Mouse (Mus musculus) adrenal gland, adult 10 weeks (tissue): Measurements from ENCODE around the gene Fam118b. TPM values are rescaled to one million over a fixed set of nuclear protein-coding genes. Genes with fewer than 3 reads are reported as not detected.

Source experiments
- polyA plus RNA-seq: library from polyadenylated mRNA; stranded (reverse); fragments of 350-450 nt; fragmentation: Illumina TruSeq; extraction: RNeasy Lipid Tissue Mini Kit (QIAGEN cat#74804); gene quantifications from one replicate; pipeline ENCODE4 v1.2.3, GENCODE M21; 2014; ENCODE audit warnings: low read depth, low replicate concordance

Gene Fam118b
- polyA plus RNA-seq: 12.3 TPM

DNA sequence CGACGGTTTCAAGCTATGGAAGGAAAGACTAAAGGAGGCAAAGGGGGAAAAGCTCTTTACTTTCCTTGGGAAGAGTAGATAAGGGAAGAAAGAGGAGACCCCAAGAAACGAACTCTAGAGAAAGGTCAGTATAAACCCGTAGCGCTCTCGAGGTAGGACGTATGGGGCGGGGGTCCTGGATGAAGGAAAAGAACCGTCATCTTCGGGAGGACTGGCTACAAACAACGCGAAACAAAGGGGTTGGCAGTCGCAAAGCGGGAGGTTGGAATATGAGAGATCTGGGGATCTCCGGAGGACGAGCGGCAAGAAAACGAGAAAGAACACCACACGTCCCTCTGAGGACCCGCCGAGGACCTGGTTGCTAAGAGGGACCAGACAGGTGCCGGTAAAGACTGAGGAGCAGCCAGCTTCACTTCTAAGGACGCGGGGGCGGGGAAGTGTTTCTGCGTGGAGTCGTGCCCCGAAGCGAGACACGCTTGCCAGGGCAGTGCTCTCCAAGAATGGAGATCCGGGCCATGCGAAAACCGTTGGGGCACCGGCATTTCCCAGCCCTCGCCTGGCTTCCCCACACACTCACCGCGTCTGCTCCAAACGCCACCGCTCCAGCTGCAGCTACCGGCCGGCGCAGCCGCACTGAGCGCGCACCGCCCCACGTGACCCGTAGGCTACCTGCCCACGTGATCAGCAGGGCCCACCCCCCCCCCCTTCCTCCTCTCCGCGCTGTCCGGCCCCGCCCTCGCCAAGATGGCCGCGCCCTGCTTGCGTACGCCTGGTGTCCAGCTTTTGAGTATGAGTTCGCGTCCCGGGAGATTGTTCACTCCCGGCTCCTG is at the start of gene Fam118b, which contains the start of gene Rpusd4:
Gene Fam118b (minus strand): TSS at position 660 of the 830 bp plus-strand sequence.
Gene Rpusd4 (plus strand): TSS at position 720 of the 830 bp plus-strand sequence.

GRCm38 (mm10) chr9:35210542-35211474 is 56.8 kb downstream of the Fam118b start, which contains the start of gene Foxred1:
Gene Foxred1, minus strand, starts transcription at chr9:35211055.

GRCm38 (mm10) chr9:35199772-35200471 is 67.7 kb downstream of the Fam118b start, which contains the start of the genes Srpr and Tirap:
Gene Srpr, plus strand, starts transcription at chr9:35200175.
Gene Tirap, minus strand, starts transcription at chr9:35200291.

DNA sequence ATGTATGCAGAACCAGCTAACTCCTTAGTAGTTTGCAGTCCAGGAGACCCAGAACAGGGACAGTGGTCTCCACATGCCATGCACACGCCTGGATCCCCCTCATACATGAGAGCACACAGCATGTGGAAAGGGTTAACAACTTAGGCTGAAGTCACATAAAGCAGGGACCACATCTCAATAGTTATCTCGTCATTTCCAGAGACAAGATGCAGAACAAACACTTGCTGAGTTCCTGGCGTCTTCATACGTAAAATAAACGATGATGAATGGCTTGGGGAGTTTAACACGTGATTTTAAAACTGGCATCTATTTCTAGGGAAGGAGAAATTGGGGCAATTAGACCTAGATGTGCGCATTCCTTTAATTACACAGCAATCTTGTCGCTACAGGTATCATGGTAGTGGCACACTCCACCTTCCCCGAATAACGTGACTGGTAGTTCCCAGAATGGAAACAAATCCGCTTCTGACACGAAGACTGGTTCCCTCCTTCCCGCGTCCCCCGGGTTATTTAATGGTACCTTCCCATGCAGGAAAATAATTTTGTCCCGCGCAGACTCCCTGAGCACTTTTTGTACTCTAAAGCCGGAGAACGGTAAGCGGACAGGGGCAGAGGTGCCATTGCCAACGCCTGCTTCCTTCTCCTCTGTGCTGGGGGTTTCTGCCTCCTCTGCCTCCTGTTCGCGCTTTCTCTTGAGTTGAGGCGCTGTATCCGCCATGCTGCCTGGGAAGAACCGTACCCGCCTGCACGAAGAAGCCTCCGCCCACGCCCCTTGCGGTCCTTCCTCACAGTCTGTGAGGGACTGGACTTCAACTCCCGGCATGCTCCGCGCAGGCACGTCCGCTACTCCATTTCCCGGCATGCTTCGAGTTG is 92.1 kb downstream of the Fam118b start, which contains the start of gene Dcps:
Gene Dcps (minus strand): TSS at position 811 of the 873 bp plus-strand sequence.

Other genes starting within 250 kb of the Fam118b start
- 41.0 TPM for gene St3gal4, start 148.5 kb downstream of the Fam118b start, polyA plus RNA-seq
- gene Dcps, start 91.7 kb downstream of the Fam118b start, polyA plus RNA-seq: 7.1 TPM
- gene Srpr, start 67.6 kb downstream of the Fam118b start, polyA plus RNA-seq: 362 TPM
- gene Tirap, start 67.5 kb downstream of the Fam118b start, polyA plus RNA-seq: 8.7 TPM
- 19.9 TPM for gene Foxred1, start 56.8 kb downstream of the Fam118b start, polyA plus RNA-seq
- gene Rpusd4, start 60 bp upstream of the Fam118b start, polyA plus RNA-seq: 4.7 TPM
- 6.2 TPM for gene Cdon, start 153.3 kb upstream of the Fam118b start, polyA plus RNA-seq